Mouse (Mus musculus) MEL (cell line): Measurements from ENCODE around the gene Syt1. TPM values are rescaled to one million over a fixed set of nuclear protein-coding genes. Genes with fewer than 3 reads are reported as not detected.

Source experiments
- DNase-seq: peaks from one replicate; pipeline ENCODE4 v3.0.0; 2011; ENCODE audit warnings: low read depth, low spot score
- H3K27ac ChIP-seq: 2 replicates; pipeline ENCODE4 v1.5.1; 2012; ENCODE audit warnings: low read depth, mild to moderate bottlenecking, control low read depth, low read length, moderate library complexity; ENCODE audit not compliant: control insufficient read depth
- H3K27me3 ChIP-seq, 2 experiments: fragments of 150-350 bp in 1 of 2; sonication (generic) in 1 of 2; 2 replicates each; pipeline ENCODE4 v1.6.1; 2012; ENCODE audit warnings: low read length in 2 of 2, mild to moderate bottlenecking in 2 of 2, improper control_type of control experiment in 1 of 2, moderate library complexity in 1 of 2; ENCODE audit not compliant: insufficient read depth in 2 of 2, control insufficient read depth in 1 of 2
- H3K36me3 ChIP-seq, 2 experiments: 2 replicates each; pipeline ENCODE4 v1.6.1; 2012 to 2014; ENCODE audit warnings: low read length in 2 of 2, improper control_type of control experiment in 1 of 2, inconsistent platforms in 1 of 2, mild to moderate bottlenecking in 1 of 2; ENCODE audit not compliant: insufficient read depth in 2 of 2, control insufficient read depth in 1 of 2
- H3K4me1 ChIP-seq, 2 experiments: fragments of 150-350 bp in 1 of 2; sonication (generic) in 1 of 2; 2 replicates each; pipeline ENCODE4 v1.6.1; 2012; ENCODE audit warnings: low read length in 2 of 2, improper control_type of control experiment in 1 of 2, mild to moderate bottlenecking in 1 of 2; ENCODE audit not compliant: insufficient read depth in 2 of 2, control insufficient read depth in 1 of 2
- H3K4me3 ChIP-seq, 2 experiments: fragments of 150-350 bp in 1 of 2; sonication (generic) in 1 of 2; 2 replicates each; pipeline ENCODE4 v1.5.1; 2012; ENCODE audit warnings: low read depth in 2 of 2, low read length in 2 of 2, mild to moderate bottlenecking in 2 of 2, moderate library complexity in 2 of 2, control low read depth in 1 of 2, improper control_type of control experiment in 1 of 2; ENCODE audit not compliant: control insufficient read depth in 1 of 2, insufficient read depth in 1 of 2
- H3K79me2 ChIP-seq: 2 replicates; pipeline ENCODE4 v1.6.1; 2012; ENCODE audit warnings: mild to moderate bottlenecking, low read length, moderate library complexity; ENCODE audit not compliant: control insufficient read depth, poor library complexity, insufficient read depth
- H3K9ac ChIP-seq: 2 replicates; pipeline ENCODE4 v1.6.1; 2012; ENCODE audit warnings: low read depth, mild to moderate bottlenecking, control low read depth, low read length, moderate library complexity; ENCODE audit not compliant: control insufficient read depth, poor library complexity, severe bottlenecking
- H3K9me3 ChIP-seq: fragments of 150-350 bp; sonication (generic); replicated peaks from 2 replicates; pipeline ENCODE4 v1.6.1; 2012; ENCODE audit warnings: mild to moderate bottlenecking, low read length, improper control_type of control experiment, moderate library complexity; ENCODE audit not compliant: insufficient read depth
- EP300 ChIP-seq, 2 experiments: IDR thresholded peaks; 2 replicates each; pipeline ENCODE4 v1.6.1; 2011; ENCODE audit warnings: improper control_type of control experiment in 2 of 2, low read length in 2 of 2, low read depth in 1 of 2, mild to moderate bottlenecking in 1 of 2
- MAFK ChIP-seq: IDR thresholded peaks from 2 replicates; pipeline ENCODE4 v1.6.1; 2011; ENCODE audit warnings: low read depth, mild to moderate bottlenecking, low read length, improper control_type of control experiment, borderline replicate concordance
- MAX ChIP-seq: IDR thresholded peaks from 2 replicates; pipeline ENCODE4 v1.6.1; 2011; ENCODE audit warnings: low read length, improper control_type of control experiment
- MAZ ChIP-seq: IDR thresholded peaks from 2 replicates; pipeline ENCODE4 v1.6.1; 2012; ENCODE audit warnings: low read depth, mild to moderate bottlenecking, inconsistent platforms, low read length, improper control_type of control experiment
- MEF2A ChIP-seq: IDR thresholded peaks from 2 replicates; pipeline ENCODE4 v1.6.1; 2014; ENCODE audit warnings: low read depth, mild to moderate bottlenecking, inconsistent platforms, low read length, improper control_type of control experiment; ENCODE audit not compliant: poor library complexity, insufficient replicate concordance, severe bottlenecking; ENCODE audit errors: extremely low read depth
- MXI1 ChIP-seq: IDR thresholded peaks from 2 replicates; pipeline ENCODE4 v1.6.1; 2011; ENCODE audit warnings: mild to moderate bottlenecking, low read depth, low read length, improper control_type of control experiment
- MYB ChIP-seq: IDR thresholded peaks from 2 replicates; pipeline ENCODE4 v1.6.1; 2011; ENCODE audit warnings: mild to moderate bottlenecking, low read depth, low read length, improper control_type of control experiment
- MYC ChIP-seq: IDR thresholded peaks from 2 replicates; pipeline ENCODE4 v1.6.1; 2011; ENCODE audit warnings: low read depth, mild to moderate bottlenecking, low read length, improper control_type of control experiment, moderate library complexity
- POLR2A ChIP-seq, 2 experiments: IDR thresholded peaks; 2 replicates each; pipeline ENCODE4 v1.6.1; 2011 to 2012; ENCODE audit warnings: low read length in 2 of 2, mild to moderate bottlenecking in 2 of 2, control low read depth in 1 of 2, improper control_type of control experiment in 1 of 2, low read depth in 1 of 2, moderate library complexity in 1 of 2; ENCODE audit not compliant: control insufficient read depth in 1 of 2, insufficient read depth in 1 of 2, poor library complexity in 1 of 2
- POLR2AphosphoS2 ChIP-seq: IDR thresholded peaks from 2 replicates; pipeline ENCODE4 v1.6.1; 2011; ENCODE audit warnings: low read length, improper control_type of control experiment
- POLR2AphosphoS5 ChIP-seq: IDR thresholded peaks from 2 replicates; pipeline ENCODE4 v1.6.1; 2012; ENCODE audit warnings: low read depth, borderline replicate concordance, mild to moderate bottlenecking, inconsistent platforms, low read length, moderate library complexity, mixed read lengths
- RAD21 ChIP-seq: IDR thresholded peaks from 2 replicates; pipeline ENCODE4 v1.6.1; 2011; ENCODE audit warnings: mild to moderate bottlenecking, low read depth, low read length, improper control_type of control experiment
- RCOR1 ChIP-seq: IDR thresholded peaks from 2 replicates; pipeline ENCODE4 v1.6.1; 2012; ENCODE audit warnings: low read depth, mild to moderate bottlenecking, inconsistent platforms, low read length, improper control_type of control experiment
- SIN3A ChIP-seq: IDR thresholded peaks from 2 replicates; pipeline ENCODE4 v1.6.1; 2012; ENCODE audit warnings: low read length, improper control_type of control experiment, inconsistent platforms
- SMC3 ChIP-seq: IDR thresholded peaks from 2 replicates; pipeline ENCODE4 v1.6.1; 2011; ENCODE audit warnings: low read depth, low read length, improper control_type of control experiment
- TBP ChIP-seq: IDR thresholded peaks from 2 replicates; pipeline ENCODE4 v1.8.0; 2011; ENCODE audit warnings: low read depth, low read length, improper control_type of control experiment
- USF1 ChIP-seq: IDR thresholded peaks from 2 replicates; pipeline ENCODE4 v1.6.1; 2014; ENCODE audit warnings: low read depth, mild to moderate bottlenecking, inconsistent platforms, low read length, improper control_type of control experiment, moderate library complexity
- ZC3H11A ChIP-seq: IDR thresholded peaks from 2 replicates; pipeline ENCODE4 v1.6.1; 2012; ENCODE audit warnings: low read depth, mild to moderate bottlenecking, inconsistent platforms, low read length, improper control_type of control experiment
- ZMIZ1 ChIP-seq: IDR thresholded peaks from 2 replicates; pipeline ENCODE4 v1.6.1; 2012; ENCODE audit warnings: low read depth, mild to moderate bottlenecking, inconsistent platforms, low read length, improper control_type of control experiment, moderate library complexity
- polyA plus RNA-seq, 2 experiments: library from polyadenylated mRNA; stranded (reverse) in 1 of 2; unstranded in 1 of 2; fragments of >175 nt in 1 of 2; fragments of >200 nt in 1 of 2; gene quantifications; 2 replicates each; pipeline versions ENCODE4 v1.2.1 to v1.2.4; 2012; ENCODE audit warnings: low replicate concordance in 2 of 2, low read depth in 1 of 2; ENCODE audit not compliant: insufficient read length in 2 of 2, insufficient read depth in 1 of 2, missing spikeins in 1 of 2
- total RNA-seq: library from RNA; depleted of rRNA; stranded (reverse); fragments of 300-350 nt; gene quantifications from 2 replicates; pipeline ENCODE4 v1.2.3, GENCODE M21; 2012

Gene Syt1
- total and polyA plus RNA-seq, 3 experiments, result not detected

- DNase-seq, result no peak
- Histone ChIP-seq H3K79me2 (no peaks in the 10 kb centered on the region), H3K36me3 (no peaks in the 10 kb centered on the region), H3K4me3 (no peak overlapping the region), H3K9ac (no peak overlapping the region), H3K9me3 (no peaks in the 10 kb centered on the region), H3K27ac (no peak overlapping the region), H3K27me3 (no peaks in the 10 kb centered on the region; a peak in 1 of 4 replicates), H3K4me1 (no peaks in the 10 kb centered on the region)
- TF ChIP-seq SIN3A (no peak), MEF2A (no peak), USF1 (no peak), SMC3 (no peak), MXI1 (no peak), RAD21 (no peak), POLR2AphosphoS2 (no peak)
Measured at GRCm38 (mm10) chr10:108690954-108691353, 319.8 kb downstream of the Syt1 start.

- Histone ChIP-seq H3K27ac (no peak overlapping the region), H3K27me3 (no peaks in the 10 kb centered on the region; a peak in 1 of 4 replicates), H3K36me3 (no peaks in the 10 kb centered on the region), H3K79me2 (no peaks in the 10 kb centered on the region), H3K9ac (no peak overlapping the region), H3K9me3 (no peaks in the 10 kb centered on the region), H3K4me3 (no peak overlapping the region), H3K4me1 (no peaks in the 10 kb centered on the region)
- no peak for DNase-seq
- TF ChIP-seq MAZ (no peak), EP300 (IDR thresholded peaks at IDR 0.05; ENCODE audit: low read depth in 1 of 2, low read length in 2 of 2) (no peak), TBP (no peak)
Measured at GRCm38 (mm10) chr10:108686696-108687095, 324.1 kb downstream of the Syt1 start.

- no peaks in the 10 kb centered on the region for H3K27me3 ChIP-seq
- H3K4me1 ChIP-seq, result no peaks in the 10 kb centered on the region
- no peak overlapping the region for H3K4me3 ChIP-seq
- TF ChIP-seq ZC3H11A, result no peak
- no peak for TF ChIP-seq MYB
- TF ChIP-seq POLR2A (IDR thresholded peaks at IDR 0.05; ENCODE audit: control insufficient read depth in 1 of 2, insufficient read depth in 1 of 2, low read depth in 1 of 2, low read length in 2 of 2, poor library complexity in 1 of 2), result no peak
- TF ChIP-seq MYC, result no peak
- no peak for TF ChIP-seq RCOR1
- no peak for TF ChIP-seq MXI1
- TF ChIP-seq TBP, result no peak
- no peak for TF ChIP-seq POLR2AphosphoS5
- TF ChIP-seq MAX, result no peak
- no peak for TF ChIP-seq ZMIZ1
- TF ChIP-seq MAFK, result no peak
- no peak for DNase-seq
- no peak overlapping the region for H3K9ac ChIP-seq
- H3K36me3 ChIP-seq, result no peaks in the 10 kb centered on the region
- no peaks in the 10 kb centered on the region for H3K9me3 ChIP-seq
- H3K79me2 ChIP-seq, result no peaks in the 10 kb centered on the region
- H3K27ac ChIP-seq, result no peak overlapping the region
Measured at GRCm38 (mm10) chr10:108679675-108680390, 330.9 kb downstream of the Syt1 start.
